Mouse (Mus musculus) erythroblast, embryonic 14.5 days (primary cell): ENCODE data around the gene Olfr1289. TPM values are rescaled to one million over a fixed set of nuclear protein-coding genes. Genes with fewer than 3 reads are reported as not detected.

Source experiments
- H3K27me3 ChIP-seq: 2 replicates; pipeline ENCODE4 v1.6.1; 2012; ENCODE audit warnings: inconsistent platforms; ENCODE audit not compliant: control insufficient read depth
- H3K36me3 ChIP-seq: 2 replicates; pipeline ENCODE4 v1.6.1; 2012; ENCODE audit warnings: mild to moderate bottlenecking, inconsistent platforms; ENCODE audit not compliant: control insufficient read depth
- H3K4me1 ChIP-seq: 2 replicates; pipeline ENCODE4 v1.6.1; 2012; ENCODE audit warnings: inconsistent platforms; ENCODE audit not compliant: control insufficient read depth
- H3K4me3 ChIP-seq: replicated peaks from 2 replicates; pipeline ENCODE3; 2012; ENCODE audit warnings: moderate library complexity, mild to moderate bottlenecking, inconsistent platforms
- H3K9me3 ChIP-seq: 2 replicates; pipeline ENCODE4 v1.6.1; 2012; ENCODE audit warnings: low read length, inconsistent platforms, mixed read lengths; ENCODE audit not compliant: control insufficient read depth
- GATA1 ChIP-seq: IDR thresholded peaks from 2 replicates; pipeline ENCODE4 v1.6.1; 2012; ENCODE audit warnings: low read length, inconsistent platforms, mixed read lengths
- TAL1 ChIP-seq: IDR thresholded peaks from 3 replicates; pipeline ENCODE4 v1.6.1; 2012; ENCODE audit warnings: low read length, inconsistent platforms, mixed read lengths
- polyA plus RNA-seq: library from polyadenylated mRNA; stranded (reverse); fragments of >175 nt; gene quantifications from 2 replicates; pipeline ENCODE4 v1.2.3, GENCODE M21; 2012

The Olfr1289 gene
- not detected in 2 replicates for polyA plus RNA-seq

DNA sequence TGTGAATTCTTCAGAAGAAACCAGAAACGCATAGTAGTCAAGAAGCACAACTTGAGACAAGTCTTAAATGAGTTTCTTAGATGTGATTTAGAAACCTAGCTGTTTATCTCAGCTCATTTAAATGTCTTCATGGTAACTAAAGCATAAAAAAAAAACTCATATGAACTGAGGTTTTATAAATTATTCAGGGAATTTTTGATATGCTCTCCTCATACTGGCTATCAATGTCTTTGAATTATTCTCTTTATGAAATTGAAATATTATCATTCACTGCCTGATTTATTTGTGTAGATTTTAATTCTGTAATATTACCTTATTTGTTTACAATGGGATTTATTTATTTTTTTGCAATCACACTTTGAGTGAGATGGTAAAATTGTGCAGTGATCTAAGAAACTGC is at the start of gene Olfr1289:
Olfr1289 (plus strand) TSS at position 301 of the 400 bp plus-strand sequence.
- TF ChIP-seq TAL1 = no peak
- no peak for TF ChIP-seq GATA1
- no peak within 1 kb of the TSS for H3K4me3 ChIP-seq

DNA sequence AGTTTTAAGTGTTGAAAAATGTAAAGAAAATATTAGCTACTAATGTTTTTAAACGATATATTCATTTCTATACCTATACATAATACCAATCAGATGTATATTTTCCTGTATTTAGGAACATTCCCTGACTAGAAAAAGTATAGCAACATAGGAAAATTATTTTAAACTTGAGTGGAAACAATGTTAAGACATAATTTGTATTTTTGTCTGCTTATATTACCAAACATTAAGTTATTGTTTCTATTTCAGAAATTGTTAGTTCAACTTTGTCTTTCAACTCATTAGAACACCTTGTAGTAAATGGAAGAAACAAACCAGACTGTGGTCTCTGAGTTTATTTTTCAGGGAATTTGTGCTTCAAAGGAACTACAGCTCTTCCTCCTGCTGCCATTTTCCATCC is 31.8 kb upstream of the Olfr1289 start, which contains the start of gene Olfr1287:
Olfr1287 (plus strand) TSS at position 301 of the 400 bp plus-strand sequence.
- Histone ChIP-seq H3K4me1 (no peaks in the 10 kb centered on the region), H3K36me3 (no peaks in the 10 kb centered on the region)

More for the DNA sequence above, at the start of gene Olfr1289:
- Histone ChIP-seq H3K27me3 (no peaks in the 10 kb centered on the region), H3K9me3 (peaks cover 3% of the 10 kb centered on the region; the same call in 1 of the 2 replicates), H3K36me3 (no peaks in the 10 kb centered on the region), H3K4me1 (no peaks in the 10 kb centered on the region)

DNA sequence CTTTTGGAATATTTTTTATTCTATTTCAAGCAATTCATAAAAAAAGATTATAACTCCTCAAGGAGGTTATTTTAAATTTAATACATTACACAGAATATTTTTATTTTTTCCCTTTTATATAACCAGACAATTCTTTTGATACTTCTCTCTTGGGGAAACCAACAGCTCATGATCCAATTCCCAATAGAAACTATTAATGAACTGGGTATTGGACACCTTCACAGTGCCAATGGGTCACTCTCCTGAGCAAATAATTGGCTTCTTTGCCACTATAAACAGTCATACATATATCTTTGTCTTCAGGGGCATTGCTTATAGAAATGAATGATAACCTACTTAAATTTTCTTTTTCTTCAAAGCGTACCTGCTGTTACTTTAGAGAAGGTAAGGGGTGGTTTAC is 6.8 kb upstream of the Olfr1289 start, which contains the start of gene Olfr1288:
Olfr1288 (plus strand) TSS at position 301 of the 400 bp plus-strand sequence.
- Histone ChIP-seq H3K9me3 (no peaks in the 10 kb centered on the region), H3K36me3 (no peaks in the 10 kb centered on the region), H3K27me3 (no peaks in the 10 kb centered on the region), H3K4me3 (no peak within 1 kb of the TSS), H3K4me1 (no peaks in the 10 kb centered on the region)
- no peak for TF ChIP-seq TAL1
- no peak for TF ChIP-seq GATA1

More for the DNA sequence above, 31.8 kb upstream of the Olfr1289 start, which contains the start of gene Olfr1287:
- no peaks in the 10 kb centered on the region for H3K27me3 ChIP-seq
- TF ChIP-seq GATA1 = no peak
- TF ChIP-seq TAL1 = no peak
- no peaks in the 10 kb centered on the region for H3K9me3 ChIP-seq
- H3K4me3 ChIP-seq = no peak within 1 kb of the TSS

DNA sequence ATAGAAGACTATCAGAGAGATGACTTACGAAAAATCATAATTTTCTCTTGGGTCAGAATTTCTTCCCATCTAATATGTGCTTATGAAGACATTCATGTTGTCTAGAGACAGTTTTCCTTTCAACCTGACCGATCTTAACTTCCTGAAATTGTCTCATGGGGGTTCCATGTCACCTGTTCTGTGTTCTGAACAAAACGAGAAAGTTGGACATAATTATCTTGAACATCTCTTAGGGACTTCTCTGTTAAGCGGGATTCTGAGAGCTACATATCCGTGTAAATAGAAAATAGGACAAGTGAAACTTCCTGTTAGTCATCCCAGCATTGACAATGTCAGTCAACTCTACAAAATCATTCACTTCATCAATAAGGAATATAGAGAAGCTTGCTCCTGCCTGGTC is 13.1 kb downstream of the Olfr1289 start, which contains the start of gene Olfr1290:
Olfr1290 (minus strand) TSS at position 101 of the 400 bp plus-strand sequence.
- no peak within 1 kb of the TSS for H3K4me3 ChIP-seq
- H3K4me1 ChIP-seq = no peaks in the 10 kb centered on the region
- H3K27me3 ChIP-seq = no peaks in the 10 kb centered on the region
- TF ChIP-seq TAL1 (no peak), GATA1 (no peak)
- peaks cover 3% of the 10 kb centered on the region; the same call in 1 of the 2 replicates for H3K9me3 ChIP-seq
- H3K36me3 ChIP-seq = no peaks in the 10 kb centered on the region

DNA sequence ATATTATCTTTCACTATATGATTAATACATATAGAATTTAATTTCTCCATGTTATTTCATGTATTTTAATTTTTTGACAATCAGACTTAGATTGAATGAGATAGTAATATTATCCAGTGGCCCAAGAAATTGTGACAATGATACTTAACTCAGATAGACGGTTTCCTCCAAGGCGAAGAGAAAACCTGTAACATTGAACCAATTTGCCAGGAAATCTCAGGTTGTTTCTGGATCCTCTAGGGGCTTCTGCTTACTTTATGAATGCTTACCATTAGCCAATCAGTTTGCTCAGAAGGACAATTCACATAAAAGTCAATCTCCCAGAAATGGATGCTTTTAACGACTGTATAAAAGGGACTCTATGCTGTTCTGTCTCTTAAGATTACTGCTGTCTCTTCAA is 16.3 kb downstream of the Olfr1289 start, which contains the start of gene Olfr1291-ps1:
Olfr1291-ps1 (plus strand) TSS at position 301 of the 400 bp plus-strand sequence.
- peaks cover 3% of the 10 kb centered on the region; the same call in 1 of the 2 replicates for H3K9me3 ChIP-seq
- H3K27me3 ChIP-seq = no peaks in the 10 kb centered on the region
- H3K36me3 ChIP-seq = no peaks in the 10 kb centered on the region
- TF ChIP-seq GATA1 (no peak), TAL1 (no peak)
- H3K4me1 ChIP-seq = no peaks in the 10 kb centered on the region
- no peak within 1 kb of the TSS for H3K4me3 ChIP-seq

DNA sequence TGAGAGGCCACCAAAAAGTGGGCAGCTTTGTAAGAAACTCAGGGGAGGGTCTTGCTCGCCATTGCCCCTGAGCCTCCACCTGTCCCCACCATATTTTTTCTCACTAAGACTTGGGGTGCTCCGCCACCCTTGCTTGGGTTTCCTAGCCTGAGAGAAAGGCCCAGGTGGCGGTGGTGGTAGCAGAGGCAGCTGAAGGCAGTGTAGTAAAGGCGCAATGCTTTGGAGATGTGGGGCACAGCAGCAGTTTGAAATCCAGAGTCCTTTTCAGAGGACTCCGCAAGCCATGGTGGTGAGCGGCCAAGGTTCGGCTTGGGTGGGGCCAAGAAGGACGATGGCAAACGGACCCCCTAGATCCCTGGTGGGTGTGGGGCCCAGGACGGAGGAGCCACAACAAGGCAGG is 36.8 kb downstream of the Olfr1289 start:
- Histone ChIP-seq H3K36me3 (no peaks in the 10 kb centered on the region), H3K9me3 (peaks cover 12% of the 10 kb centered on the region), H3K4me3 (no peak overlapping the region), H3K27me3 (no peaks in the 10 kb centered on the region), H3K4me1 (no peaks in the 10 kb centered on the region)
- no peak for TF ChIP-seq TAL1
- no peak for TF ChIP-seq GATA1

DNA sequence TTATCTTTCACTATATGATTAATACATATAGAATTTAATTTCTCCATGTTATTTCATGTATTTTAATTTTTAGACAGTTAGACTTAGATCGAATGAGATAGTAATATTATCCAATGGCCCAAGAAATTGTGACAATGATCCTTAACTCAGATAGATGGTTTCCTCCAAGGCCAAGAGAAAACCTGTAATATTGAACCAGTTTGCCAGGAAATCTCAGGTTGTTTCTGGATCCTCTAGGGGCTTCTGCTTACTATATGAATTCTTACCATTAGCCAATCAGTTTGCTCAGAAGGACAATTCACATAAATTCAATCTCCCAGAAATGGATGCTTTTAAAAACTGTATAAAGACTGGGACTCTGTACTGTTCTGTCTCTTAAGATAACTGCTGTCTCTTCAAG is 44.3 kb downstream of the Olfr1289 start, which contains the start of gene Olfr1293-ps:
Olfr1293-ps (plus strand) TSS at position 301 of the 400 bp plus-strand sequence.
- H3K36me3 ChIP-seq = no peaks in the 10 kb centered on the region
- no peak for TF ChIP-seq TAL1
- no peak for TF ChIP-seq GATA1
- no peak within 1 kb of the TSS for H3K4me3 ChIP-seq
- no peaks in the 10 kb centered on the region for H3K27me3 ChIP-seq
- H3K9me3 ChIP-seq = peaks cover 10% of the 10 kb centered on the region
- no peaks in the 10 kb centered on the region for H3K4me1 ChIP-seq

Other genes starting within 250 kb of the Olfr1289 start
- not detected in 2 replicates for gene Olfr1275, start 245.5 kb upstream of the Olfr1289 start, polyA plus RNA-seq
- gene Olfr1276, start 226.3 kb upstream of the Olfr1289 start, polyA plus RNA-seq = not detected in 2 replicates
- not detected in 2 replicates for gene Olfr1277, start 206.7 kb upstream of the Olfr1289 start, polyA plus RNA-seq
- gene Olfr1278, start 190.7 kb upstream of the Olfr1289 start, polyA plus RNA-seq = not detected in 2 replicates
- gene Olfr1279, start 180.2 kb upstream of the Olfr1289 start, polyA plus RNA-seq = not detected in 2 replicates
- gene Olfr1280, start 166.8 kb upstream of the Olfr1289 start, polyA plus RNA-seq = not detected in 2 replicates
- not detected in 2 replicates for gene Olfr1281, start 154.3 kb upstream of the Olfr1289 start, polyA plus RNA-seq
- not detected in 2 replicates for gene Olfr1282, start 144.7 kb upstream of the Olfr1289 start, polyA plus RNA-seq
- not detected in 2 replicates for gene Olfr1283, start 114.0 kb upstream of the Olfr1289 start, polyA plus RNA-seq
- gene Olfr1284, start 105.3 kb upstream of the Olfr1289 start, polyA plus RNA-seq = not detected in 2 replicates
- not detected in 2 replicates for gene Olfr1286, start 57.7 kb upstream of the Olfr1289 start, polyA plus RNA-seq
- gene Olfr1287, start 31.7 kb upstream of the Olfr1289 start, polyA plus RNA-seq = not detected in 2 replicates
- gene Olfr1288, start 6.7 kb upstream of the Olfr1289 start, polyA plus RNA-seq = not detected in 2 replicates
- gene Olfr1290, start 13.0 kb downstream of the Olfr1289 start, polyA plus RNA-seq = not detected in 2 replicates
- gene Olfr1291-ps1, start 16.4 kb downstream of the Olfr1289 start, polyA plus RNA-seq = 0.01 TPM in 1 of 2 replicates, not detected in the other
- not detected in 2 replicates for gene Olfr1293-ps, start 44.4 kb downstream of the Olfr1289 start, polyA plus RNA-seq
- not detected in 2 replicates for gene Olfr1294, start 59.5 kb downstream of the Olfr1289 start, polyA plus RNA-seq
- gene Olfr1295, start 88.9 kb downstream of the Olfr1289 start, polyA plus RNA-seq = not detected in 2 replicates
- 0.01 TPM in 1 of 2 replicates, not detected in the other for gene Olfr1297, start 145.7 kb downstream of the Olfr1289 start, polyA plus RNA-seq
- gene Olfr1298, start 168.4 kb downstream of the Olfr1289 start, polyA plus RNA-seq = not detected in 2 replicates
- not detected in 2 replicates for gene Olfr1299, start 180.6 kb downstream of the Olfr1289 start, polyA plus RNA-seq